Mouse (Mus musculus) lung, adult 2 months (tissue): ENCODE data around the gene Acot5.
"Not testable (repeated sequence)": the region's sequence is repeated elsewhere in the genome, so short reads cannot be mapped to it uniquely, and the experiment has no call there.

Source experiments
- CTCF ChIP-seq: fragments of 200-500 bp; IDR thresholded peaks from 2 replicates; pipeline ENCODE4 v1.5.1; 2011; ENCODE audit warnings: mild to moderate bottlenecking, low read length, control low read depth; ENCODE audit not compliant: insufficient read depth
- POLR2A ChIP-seq: fragments of 200-500 bp; IDR thresholded peaks from 2 replicates; pipeline ENCODE4 v1.6.1; 2011; ENCODE audit warnings: low read depth, mild to moderate bottlenecking, control low read depth, low read length, borderline replicate concordance; ENCODE audit errors: extremely low read depth

- not testable (repeated sequence) for TF ChIP-seq CTCF, POLR2A
These were observed 46.9 kb upstream of the Acot5 start for GRCm38 (mm10) chr12:84022266-84022665.
